Mouse (Mus musculus) frontal cortex, postnatal 10 days (tissue): ENCODE results near the gene Nln.
A peak's percentile ranks its signal among the peaks of the same experiment; 100 is the strongest.

Experiments used
- DNase-seq, 2 experiments: peaks; one replicate each; pipeline ENCODE4 v3.0.0; 2022; ENCODE audit warnings: low spot score in 2 of 2, mixed read lengths in 1 of 2

The Nln gene

DNA sequence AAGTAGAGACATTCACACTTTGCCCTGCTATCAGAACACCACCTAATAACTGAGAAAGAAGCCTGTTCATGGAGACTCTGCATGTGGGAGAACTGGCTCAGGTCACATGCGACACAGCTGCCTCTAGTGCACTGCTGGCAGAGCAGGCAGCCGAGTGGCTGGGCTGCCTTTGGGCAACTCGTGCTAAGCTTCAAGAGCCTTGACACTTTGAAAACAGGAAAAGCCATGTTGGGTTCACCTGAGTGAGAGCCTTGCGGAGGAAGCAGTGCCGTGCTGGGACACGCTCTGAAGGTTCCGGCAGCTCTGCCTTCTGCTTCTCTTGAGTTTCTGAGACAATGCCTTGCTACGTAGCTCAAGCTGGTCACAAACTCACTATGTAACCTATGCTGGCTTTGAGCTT is 66.7 kb downstream of the Nln start:
- no peak for DNase-seq

DNA sequence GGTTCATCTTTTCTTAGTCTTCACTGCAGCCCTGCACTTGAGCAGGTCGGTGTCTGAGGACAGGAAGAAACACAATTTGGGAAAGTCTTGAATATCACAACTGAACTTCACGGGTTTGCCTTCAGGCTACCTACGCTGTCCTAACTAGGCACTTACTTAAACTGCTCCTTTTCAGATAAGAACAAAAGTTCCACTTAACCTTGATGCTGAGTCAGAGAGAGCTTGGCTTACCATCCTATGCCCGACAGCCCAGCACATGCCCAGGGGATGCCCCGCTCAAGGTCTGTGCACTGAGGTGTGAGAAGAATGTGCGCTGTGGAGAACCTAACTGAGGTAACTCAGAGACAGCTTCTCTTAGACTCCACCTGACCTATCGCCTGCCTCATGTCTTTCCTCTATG is 67.9 kb downstream of the Nln start:
- DNase-seq, result no peak

DNA sequence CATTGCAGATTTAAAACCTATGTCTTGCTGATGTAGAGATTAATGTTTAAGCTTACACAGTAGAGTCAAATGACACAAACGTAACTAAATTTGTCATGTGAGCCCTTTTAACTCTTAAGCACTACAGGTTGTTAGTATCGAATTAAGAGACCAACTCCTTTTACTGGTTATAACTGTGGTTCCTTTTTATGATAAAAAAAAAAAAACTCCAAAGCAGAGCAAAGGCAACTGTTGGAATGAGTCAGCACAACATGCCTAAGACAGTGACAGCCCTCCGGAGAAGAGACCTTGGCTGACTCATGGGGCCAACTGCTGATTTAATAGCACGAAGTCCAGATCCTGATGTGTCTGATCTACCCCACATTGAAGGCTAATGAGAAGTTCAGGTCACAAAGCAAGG is 68.5 kb downstream of the Nln start:
- no peak for DNase-seq

DNA sequence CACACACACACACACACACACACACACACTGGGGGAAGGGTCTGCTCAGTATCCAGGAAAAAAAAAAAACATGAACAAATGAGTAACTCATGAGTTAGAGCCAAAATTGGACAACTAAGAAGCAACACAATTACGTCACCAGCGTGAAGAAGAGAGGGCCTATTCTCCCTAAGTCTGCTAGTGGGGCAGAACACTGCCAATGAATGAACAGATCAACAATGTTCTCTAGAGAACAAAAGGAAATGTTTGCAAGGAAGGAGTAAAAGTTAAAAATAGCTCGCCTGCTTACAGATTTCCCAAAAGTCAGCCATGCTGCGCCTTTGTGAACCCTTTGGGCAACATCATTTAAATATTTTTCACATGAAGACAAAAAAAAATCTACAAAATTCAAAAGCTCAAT is 69.6 kb downstream of the Nln start:
- DNase-seq, result no peak

DNA sequence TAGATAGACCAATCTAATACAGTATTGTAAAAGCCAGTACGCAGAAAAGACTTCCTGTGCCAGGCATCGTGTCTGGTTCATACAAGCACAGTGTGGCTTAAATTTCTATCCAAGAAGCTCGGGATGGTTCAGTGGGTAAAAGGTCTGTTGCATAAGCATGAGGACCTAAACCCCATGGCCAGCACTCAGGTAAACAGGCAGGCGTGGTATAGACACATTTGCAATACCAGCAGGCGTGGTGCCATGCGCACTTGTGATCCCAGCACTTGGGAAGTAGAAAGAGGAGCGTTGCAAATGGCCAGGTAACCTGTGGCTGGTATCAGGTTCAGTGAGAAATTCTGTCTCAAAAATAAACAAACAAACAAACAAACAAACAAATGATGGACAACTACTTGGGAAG is 70.5 kb downstream of the Nln start:
- no peak for DNase-seq

DNA sequence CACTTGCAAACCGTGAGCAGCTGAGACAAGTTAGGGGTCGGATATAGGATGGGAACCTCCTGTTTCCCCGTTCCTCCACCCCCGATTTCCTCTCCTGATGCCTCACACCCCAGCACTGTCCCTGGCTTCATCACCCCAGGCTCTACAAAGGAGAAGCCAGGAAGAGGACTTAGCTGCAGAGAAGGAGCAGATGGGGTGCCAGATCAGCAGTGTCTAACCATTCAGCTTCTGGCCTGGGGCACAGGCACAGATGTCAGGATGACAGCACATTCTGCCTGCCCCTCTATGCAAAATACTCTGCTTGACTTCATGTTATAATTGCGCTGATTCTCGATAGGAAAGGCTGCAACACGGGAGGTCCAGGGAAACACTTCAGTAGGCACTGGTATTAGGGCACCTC is 71.1 kb downstream of the Nln start:
- no peak for DNase-seq

DNA sequence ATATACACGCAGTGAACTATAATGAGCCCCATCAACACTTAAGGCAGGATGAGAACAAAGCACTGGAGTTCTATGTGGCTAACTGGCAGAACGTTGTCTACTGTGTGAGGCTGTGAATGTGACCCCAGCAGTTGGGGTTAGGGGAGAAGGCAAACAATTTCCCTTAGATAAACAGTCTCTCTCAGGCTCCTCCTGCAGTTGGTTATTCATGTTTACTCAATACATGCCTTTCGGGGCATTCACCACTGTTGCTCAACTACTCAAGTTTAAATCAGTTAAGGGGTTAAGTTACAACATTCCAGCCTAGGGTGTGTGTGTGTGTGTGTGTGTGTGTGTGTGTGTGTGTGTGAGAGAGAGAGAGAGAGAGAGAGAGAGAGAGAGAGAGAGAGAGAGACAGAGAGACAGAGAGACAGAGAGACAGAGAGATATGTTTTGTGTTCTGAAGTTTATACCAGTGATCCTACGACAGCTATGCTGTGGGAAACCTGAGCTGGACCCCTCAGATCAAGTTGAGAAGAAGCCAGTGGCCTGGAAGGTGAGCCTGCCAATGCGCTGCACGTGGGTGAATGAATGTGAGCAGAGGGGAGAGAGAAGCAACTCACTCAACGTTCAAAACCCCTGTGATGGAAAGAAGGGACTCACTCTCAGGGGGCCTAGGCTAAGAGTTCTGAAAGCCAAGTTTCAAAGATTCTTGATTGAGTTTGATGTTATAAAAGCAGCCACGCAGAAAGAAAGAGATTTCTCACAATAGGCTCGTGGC is 71.7 kb downstream of the Nln start:
- no peak for DNase-seq

DNA sequence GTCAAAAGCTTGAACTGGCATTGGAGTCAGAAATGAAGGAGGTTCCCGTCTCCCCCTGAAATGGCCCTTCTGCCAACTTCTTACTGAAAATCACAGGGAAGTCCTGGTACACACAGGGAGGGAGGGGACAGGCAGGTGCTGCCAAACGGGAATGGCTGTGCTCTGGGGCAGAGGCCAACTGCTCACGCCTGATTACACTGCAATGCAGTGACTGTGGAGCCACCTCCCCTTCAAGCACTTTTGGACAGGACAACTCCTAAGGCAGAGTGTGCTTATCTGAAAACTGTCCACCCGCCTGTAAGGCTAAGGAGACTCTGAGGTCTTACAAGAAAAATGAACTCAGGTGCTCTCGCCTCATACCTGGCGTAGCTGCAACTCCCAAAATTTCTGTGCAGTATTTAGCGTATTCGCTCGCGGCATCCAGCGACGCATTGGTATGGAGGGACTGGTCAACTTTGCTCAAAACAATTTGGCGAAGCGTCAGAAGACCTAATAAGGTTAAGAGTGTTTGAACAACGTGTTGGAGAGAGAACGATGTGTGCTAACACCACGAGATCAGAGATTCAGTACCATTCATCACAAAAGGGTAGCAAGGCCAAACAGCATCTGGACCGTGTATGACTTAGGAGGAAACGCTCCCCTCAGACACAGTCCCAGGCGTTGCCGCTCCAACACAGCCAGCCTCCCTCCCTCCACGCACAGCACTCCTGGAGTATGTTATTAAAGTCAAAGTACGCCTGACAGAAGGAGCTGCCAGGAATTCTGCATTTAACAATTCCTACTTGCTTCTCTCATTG is 72.7 kb downstream of the Nln start:
- DNase-seq, result peak in 1 of 2 experiments; percentile 41

DNA sequence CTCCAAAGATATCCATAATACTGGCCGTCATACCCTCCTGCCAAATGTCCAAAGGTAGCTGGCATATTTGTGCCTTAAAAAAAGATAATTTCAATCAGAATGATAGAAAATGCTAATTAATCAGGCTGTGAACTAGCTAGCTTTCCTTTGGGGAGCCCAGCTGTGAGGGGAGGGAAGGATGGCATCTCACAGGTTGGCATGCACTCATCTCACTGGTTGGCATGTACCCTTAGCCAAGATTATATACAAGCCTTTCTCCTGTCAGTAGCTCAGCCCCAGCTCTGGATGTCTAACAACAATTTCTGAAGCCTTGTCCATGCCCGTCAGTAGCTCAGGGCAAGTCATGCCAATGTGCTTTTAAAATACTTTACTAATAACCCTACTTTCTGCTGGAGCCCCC is 73.8 kb downstream of the Nln start:
- no peak for DNase-seq

DNA sequence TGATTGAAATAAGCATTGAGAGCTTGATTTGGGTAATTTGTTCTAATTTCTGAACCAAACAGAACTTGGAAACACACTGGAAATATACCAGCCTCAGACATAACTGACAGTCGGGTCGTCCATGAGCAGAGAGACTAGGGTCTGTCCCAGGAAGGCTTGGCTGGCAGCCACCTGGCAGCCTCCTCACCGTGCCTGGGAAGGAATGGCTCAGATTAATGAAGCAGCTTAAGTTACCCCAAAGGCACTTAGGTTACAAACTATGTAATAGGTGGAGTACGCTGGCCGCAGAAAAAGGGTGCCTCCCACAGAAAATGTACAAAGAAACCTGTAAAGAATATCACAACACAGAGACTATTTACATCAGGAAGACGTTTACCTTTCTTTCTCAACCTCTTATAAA is 74.6 kb downstream of the Nln start:
- DNase-seq, result no peak

DNA sequence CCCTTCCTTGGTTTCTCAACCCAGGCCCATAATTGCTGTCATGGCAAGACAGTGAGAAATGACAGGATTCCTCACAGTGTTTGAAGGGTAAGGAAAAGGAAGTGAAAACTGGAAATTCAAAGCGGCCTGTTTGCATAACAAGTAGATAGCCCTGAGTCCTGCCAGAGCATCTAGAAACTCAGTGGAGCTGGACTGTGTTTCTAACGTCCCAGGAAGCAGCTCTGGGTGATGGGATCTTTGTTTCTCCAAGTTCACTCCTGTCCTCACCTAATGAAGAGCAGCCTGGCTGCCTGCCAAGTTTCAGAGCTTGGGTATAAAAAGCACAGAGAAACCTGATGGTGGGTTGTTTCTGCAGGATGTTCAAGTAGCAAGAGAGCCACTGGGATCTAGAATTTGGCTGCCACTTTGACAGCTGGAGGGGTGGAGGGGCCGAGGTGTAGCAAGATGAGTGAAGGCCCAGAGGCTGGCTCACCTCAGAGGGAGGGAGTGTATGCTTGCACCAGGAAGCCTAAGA is 76.7 kb downstream of the Nln start:
- DNase-seq, result no peak

DNA sequence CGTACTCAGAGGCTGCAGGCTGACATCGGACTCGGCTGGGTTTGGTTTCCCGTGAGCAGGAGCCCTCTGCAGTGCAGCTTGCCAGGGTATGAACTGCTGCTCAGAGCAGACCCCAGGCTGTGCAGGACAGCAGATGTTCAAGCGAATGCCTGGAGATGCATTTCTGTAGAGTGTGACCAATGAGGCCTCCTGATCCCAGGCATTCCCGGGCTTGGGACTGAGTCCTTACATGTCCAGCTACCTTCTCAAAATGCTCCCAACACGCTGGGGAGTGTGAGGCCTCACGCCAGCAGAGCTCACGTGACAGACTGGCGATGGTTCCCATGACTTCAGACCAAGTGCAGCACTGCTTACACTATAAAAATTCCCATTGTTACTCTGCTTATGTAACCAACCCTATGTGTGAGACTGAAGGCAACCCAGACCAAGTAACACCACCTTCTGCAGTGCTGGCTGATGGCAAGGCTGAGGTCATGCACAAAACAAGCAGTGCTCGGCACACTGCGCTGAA is 77.5 kb downstream of the Nln start:
- no peak for DNase-seq

DNA sequence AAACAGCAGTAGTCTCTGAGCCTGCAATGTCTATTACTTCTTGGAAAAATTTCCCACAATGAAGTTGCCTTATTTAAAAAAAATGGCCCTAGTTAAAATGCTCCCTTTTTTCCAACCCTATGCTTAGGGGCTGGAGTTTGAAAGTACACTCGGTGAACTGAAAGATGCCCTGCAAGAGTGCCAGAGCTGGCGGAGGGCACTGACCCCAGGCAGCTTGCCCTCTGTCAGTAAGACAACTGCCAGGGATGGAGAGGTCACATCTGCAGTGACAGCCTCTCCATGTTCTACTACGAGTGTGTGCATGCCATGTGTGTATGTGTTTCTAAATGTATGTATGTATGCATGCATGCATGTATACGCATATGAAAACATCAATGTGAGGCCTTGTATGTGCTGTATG is 78.5 kb downstream of the Nln start:
- no peak for DNase-seq

DNA sequence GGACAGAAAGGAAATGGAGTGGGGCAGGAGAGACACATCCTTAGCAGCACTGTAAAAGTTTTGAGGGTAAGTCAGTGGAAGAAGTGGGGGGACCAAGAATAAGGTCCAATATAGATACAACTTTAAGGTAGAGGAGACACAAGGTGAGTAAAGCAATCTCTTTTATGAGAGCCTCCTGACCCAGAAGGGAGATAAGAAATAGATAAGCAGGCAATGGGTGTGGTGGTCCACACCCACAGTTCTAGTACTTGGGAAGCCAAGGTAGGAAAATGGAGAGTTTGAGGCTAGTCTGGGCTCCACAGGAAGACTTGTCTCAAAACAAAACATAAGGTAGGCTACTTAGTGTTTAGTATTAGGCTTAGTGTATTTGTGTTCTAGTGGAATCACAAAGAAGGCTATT is 79.9 kb downstream of the Nln start:
- no peak for DNase-seq

DNA sequence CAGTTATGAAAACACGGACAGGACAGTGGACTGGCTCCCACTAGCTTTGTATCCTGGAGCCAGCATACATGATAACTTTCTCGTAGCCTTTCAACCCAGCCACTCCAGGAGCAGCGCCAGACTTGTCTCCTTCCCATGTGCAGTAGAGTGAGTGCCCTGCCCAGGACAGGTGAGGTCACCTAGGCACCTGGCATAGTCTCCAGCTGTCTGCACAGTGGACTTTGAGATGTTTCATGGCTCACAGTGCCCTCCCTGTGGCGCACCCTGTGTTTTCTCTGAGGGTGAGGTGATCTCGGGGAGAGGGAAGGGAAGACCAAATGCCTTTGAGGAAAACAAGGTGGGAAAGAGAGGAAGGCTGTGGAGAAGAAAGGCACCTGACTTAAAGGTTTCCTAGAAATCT is 80.3 kb downstream of the Nln start:
- DNase-seq, result no peak

DNA sequence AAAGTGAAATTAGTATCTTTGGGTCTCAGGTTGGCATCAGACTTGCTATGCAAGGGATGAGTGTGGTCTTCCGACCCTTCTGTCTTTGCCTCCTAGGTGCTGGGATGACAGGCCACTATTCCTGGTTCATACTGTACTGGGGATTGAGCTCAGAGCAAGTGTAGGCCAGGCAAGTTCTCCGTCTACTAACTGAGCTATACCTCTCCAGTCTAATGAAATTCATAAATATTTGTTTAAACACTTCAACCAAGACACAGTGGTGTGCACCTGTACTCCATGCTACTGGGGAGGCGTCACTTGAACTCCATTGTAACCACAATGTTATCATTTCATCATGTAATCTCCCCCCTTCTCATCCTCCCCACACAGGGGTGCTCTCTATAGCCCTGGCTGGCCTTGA is 82.9 kb downstream of the Nln start:
- DNase-seq, result no peak

DNA sequence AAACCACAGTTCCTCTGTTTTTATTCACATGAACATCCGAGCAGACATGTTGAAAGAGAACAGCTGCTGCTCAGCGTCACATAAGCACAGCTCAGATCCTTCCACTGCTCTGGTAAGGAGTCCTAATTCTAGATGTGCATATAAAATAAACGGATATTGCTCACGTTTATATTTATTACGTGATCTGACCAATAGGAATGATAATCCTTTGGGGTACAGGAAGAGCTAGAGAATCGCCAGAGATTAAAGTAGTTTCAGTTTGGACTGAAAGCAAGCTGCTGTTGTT is 83.8 kb downstream of the Nln start:
- DNase-seq, result no peak

DNA sequence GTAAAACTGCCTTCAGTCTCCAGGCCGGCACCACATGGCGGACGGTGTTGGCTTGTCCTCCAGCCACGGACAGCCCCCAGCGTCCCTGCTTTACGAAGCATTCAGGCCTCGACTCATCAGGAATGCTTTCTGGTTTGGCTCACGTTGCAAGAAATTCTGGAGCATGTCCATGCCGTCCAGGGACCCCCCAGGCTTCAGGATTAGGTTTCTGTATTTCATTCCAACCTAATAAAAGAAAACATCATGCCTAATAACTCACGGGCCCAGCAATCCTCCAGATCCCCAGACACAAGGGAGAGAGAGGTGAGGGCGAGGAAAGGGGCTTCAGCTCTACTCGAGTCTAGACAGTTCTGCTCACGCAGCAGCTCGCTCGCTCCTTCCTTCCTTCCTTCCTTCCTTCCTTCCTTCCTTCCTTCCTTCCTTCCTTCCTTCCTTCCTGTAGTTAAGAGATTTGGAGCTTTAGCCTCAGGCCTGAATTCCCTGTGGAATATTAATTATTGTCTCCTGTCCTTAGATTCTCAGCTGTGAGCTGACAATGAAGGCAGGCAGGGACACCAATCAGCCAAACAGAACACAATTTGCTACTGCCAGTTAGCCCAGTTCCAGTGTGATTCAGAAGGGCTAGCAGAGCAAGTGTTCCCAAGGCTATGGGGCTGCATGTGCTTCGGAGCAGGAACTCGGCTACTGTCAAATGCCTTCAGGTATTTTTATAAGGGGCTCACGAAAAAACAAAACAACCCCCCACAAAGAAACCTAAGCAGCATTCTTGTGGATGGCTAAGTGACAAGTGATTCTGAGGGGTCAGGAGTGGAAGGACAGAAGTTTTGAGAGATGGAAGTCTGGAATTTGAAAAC is 84.3 kb downstream of the Nln start:
- no peak for DNase-seq

DNA sequence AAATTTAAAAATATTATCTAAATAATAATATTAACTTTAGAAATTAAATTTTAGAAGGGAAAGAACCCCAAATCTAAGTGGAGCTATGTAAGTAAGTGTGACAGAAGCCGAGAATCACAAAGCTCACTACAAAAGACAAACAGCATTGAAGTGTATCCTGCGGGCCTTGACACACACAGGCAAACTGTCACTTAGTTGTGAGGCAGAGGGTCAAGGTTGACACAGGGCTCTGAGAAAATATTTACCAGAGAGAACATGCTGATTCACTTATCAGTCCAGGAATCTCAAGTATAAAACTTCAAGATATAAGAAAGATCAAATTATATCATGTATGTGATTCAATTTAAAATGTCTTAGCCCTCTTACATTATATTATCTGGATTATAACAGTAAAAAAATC is 85.1 kb downstream of the Nln start:
- DNase-seq, result no peak

DNA sequence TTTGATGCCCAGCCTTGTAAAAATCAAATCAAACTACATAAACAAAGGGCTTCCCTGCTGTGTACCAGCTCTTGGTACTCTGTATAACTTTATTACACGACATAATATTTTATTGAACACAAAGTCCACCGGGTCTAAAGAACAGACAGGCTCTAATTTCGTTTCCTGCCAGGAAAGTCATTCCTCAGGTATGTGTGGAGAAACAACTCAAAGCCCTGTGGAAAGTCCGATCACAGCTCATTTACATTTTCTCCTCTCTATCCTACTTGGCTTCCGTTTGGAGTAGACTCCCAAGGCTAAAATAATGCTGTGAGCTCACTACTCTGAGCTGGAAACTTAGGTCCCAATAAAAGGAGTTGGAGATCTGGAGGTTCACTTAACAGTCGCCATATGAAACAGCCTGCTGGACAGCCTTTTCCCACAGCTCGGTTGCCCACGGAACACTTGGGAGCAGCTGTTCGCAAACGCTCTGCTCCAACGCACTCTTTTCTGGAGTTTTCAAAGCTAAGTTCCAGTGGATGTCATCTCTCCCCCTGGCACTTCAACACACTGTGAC is 86.0 kb downstream of the Nln start:
- no peak for DNase-seq

DNA sequence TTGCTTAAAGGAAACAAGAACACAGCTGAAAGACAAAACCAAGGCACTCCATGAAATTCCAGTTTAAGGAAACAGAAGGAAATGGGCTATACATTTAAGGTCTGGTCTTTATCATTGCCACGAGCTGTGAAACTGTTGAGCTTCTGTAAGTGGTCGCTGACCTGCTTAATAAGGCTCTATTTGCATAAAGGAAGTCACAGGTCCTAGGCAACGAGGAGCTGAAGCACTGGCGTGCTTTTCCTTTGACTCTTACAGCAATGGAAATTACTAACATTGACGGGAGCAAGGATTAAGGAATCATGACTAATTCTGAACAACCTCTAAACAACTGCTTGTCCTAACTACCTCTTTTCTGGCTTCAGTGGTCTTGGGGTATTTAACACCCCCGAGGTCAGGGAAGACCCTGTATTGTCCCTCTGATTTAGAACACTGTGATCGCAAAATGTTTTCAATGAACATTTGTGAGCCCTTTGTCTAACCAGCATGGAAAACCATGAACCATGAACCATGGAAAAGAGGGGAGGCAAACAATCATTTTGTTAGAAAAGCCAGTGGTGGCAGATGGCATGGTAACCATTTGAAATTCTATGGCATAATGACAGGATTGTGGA is 90.8 kb downstream of the Nln start:
- no peak for DNase-seq
